Comparison of ENCODE assay signal across 8 mouse cellular contexts in the genomic region with DNA sequence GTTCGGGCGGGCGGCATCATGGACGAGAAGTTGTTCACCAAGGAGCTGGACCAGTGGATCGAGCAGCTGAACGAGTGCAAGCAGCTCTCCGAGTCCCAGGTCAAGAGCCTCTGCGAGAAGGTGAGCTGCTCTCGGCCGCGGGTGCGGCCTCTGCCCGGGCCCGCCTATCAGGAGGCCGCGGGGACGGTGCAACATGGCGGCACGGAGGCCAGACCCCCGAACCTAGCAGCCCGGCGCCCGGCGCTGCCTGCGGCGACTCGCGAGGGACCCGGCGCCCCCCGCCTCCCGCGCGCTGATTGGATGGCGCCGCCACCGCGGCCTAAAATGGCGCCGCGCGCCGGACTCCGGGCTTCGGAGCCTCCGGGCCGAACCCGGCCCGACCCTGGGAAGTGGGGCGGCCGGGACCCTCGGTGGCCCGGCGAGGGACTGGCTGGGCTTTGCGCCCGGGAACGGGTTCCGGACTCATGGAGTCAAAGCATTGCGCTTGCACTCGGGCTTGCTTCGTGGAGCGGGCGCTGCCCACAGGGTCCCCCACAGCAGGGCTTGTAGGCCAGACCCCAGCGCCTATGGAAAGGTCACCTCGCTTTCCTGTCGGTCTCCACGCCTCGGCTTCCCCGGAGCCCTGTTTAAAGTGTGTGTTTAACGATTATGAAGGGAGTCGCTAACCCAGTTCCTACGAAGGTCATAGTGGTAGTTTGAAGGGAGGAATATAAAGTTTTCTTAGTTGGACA. TPM values are rescaled to one million over a fixed set of nuclear protein-coding genes. Genes with fewer than 3 reads are reported as not detected.
A peak's percentile ranks its signal among the peaks of the same experiment; 100 is the strongest.
DNase-seq lines count a peak whose midpoint lies in the region; ATAC-seq and TF ChIP-seq lines count a peak whose summit lies in the region.

No protein-coding gene starts in this region.

- H3K79me3 ChIP-seq in C2C12 (ENCODE audit: low read depth), result peaks cover 52% of the 10 kb centered on the region

- peak overlapping the region; percentile 87 for H3ac ChIP-seq in C2C12 (ENCODE audit: control insufficient read depth, insufficient read length, low read depth)

- peak overlapping the region; percentile 99 to 100 for H3K27ac ChIP-seq in heart, embryonic 14.5 days (replicated peaks in 1 of 2; ENCODE audit: control insufficient read depth in 1 of 2, insufficient read depth in 1 of 2, low read depth in 2 of 2, low read length in 2 of 2)
- peak overlapping the region; percentile 100 for H3K27ac ChIP-seq in liver, postnatal 0 days (ENCODE audit: low read depth)
- H3K27ac ChIP-seq in neural tube, embryonic 12.5 days, result peak overlapping the region; percentile 100
- peak overlapping the region; percentile 95 for H3K27ac ChIP-seq in testis, adult 2 months (ENCODE audit: control insufficient read depth, insufficient read depth, low read depth, low read length)

- WGBS in heart, embryonic 14.5 days, result under 1% methylated on average over 67 of the region's 72 CpGs
- under 1% methylated on average over 72 of the region's 72 CpGs for WGBS in liver, postnatal 0 days (ENCODE audit: insufficient replicate concordance)
- under 1% methylated on average over 72 of the region's 72 CpGs for WGBS in neural tube, embryonic 12.5 days

- no peaks in the 10 kb centered on the region for H3K27me3 ChIP-seq in C2C12 (ENCODE audit: control insufficient read depth, insufficient read depth, insufficient read length)
- H3K27me3 ChIP-seq in heart, embryonic 14.5 days (ENCODE audit: control insufficient read depth, insufficient read depth, low read length), result no peaks in the 10 kb centered on the region
- H3K27me3 ChIP-seq in liver, postnatal 0 days (ENCODE audit: insufficient read depth, low read length), result no peaks in the 10 kb centered on the region
- H3K27me3 ChIP-seq in neural tube, embryonic 12.5 days (replicated peaks), result no peaks in the 10 kb centered on the region
- H3K27me3 ChIP-seq in testis, adult 2 months (ENCODE audit: control insufficient read depth, insufficient read depth, low read length), result no peaks in the 10 kb centered on the region

- peaks cover 26% of the 10 kb centered on the region for H3K36me3 ChIP-seq in C2C12 (ENCODE audit: control insufficient read depth, insufficient read depth)
- H3K36me3 ChIP-seq in heart, embryonic 14.5 days (ENCODE audit: control insufficient read depth, insufficient read depth, low read length), result no peaks in the 10 kb centered on the region
- H3K36me3 ChIP-seq in liver, postnatal 0 days (replicated peaks; ENCODE audit: insufficient read depth, low read length), result 0 out of 2 replicates have a peak, but pooled peaks cover 2% of the 10 kb centered on the region
- H3K36me3 ChIP-seq in neural tube, embryonic 12.5 days, result no peaks in the 10 kb centered on the region
- no peaks in the 10 kb centered on the region for H3K36me3 ChIP-seq in testis, adult 2 months (ENCODE audit: control insufficient read depth, insufficient read depth, low read length)

- peak; percentile 66 to 80 for DNase-seq in adrenal gland, postnatal 36 days
- DNase-seq in kidney, postnatal 14 days, result peak; percentile 84
- peak; percentile 81 for DNase-seq in liver, postnatal 0 days

- no peak; the same call in 1 of the 2 replicates for TF ChIP-seq POLR2A in testis, adult 2 months (IDR thresholded peaks at IDR 0.05; ENCODE audit: control insufficient read depth, low read depth, low read length)

- H3K79me2 ChIP-seq in C2C12 (ENCODE audit: control insufficient read depth, insufficient read depth), result peaks cover 56% of the 10 kb centered on the region

- TF ChIP-seq EP300 in liver, postnatal 0 days (IDR thresholded peaks at IDR 0.05; ENCODE audit: low read depth), result no peak

- ATAC-seq in erythroid progenitor cell, adult 5-6 weeks (replicated peaks; ENCODE audit: low FRiP score, poor library complexity, severe bottlenecking), result peak; percentile 46
- ATAC-seq in heart, embryonic 14.5 days (ENCODE audit: insufficient number of reproducible peaks, insufficient read depth, low FRiP score, low read depth), result peak; percentile 78
- ATAC-seq in liver, postnatal 0 days, result peak; percentile 62
- ATAC-seq in neural tube, embryonic 12.5 days (ENCODE audit: low FRiP score, low read depth), result peak; percentile 92

- H3K4me2 ChIP-seq in heart, embryonic 14.5 days (ENCODE audit: low read length), result peak overlapping the region; percentile 82
- peak overlapping the region; percentile 83 for H3K4me2 ChIP-seq in liver, postnatal 0 days (ENCODE audit: low read depth, low read length)
- peak overlapping the region; percentile 91 for H3K4me2 ChIP-seq in neural tube, embryonic 12.5 days (replicated peaks)

- no peaks in the 10 kb centered on the region for H3K9me3 ChIP-seq in heart, embryonic 14.5 days (ENCODE audit: control insufficient read depth, low read length)
- H3K9me3 ChIP-seq in liver, postnatal 0 days (ENCODE audit: low read length), result no peaks in the 10 kb centered on the region
- no peaks in the 10 kb centered on the region for H3K9me3 ChIP-seq in neural tube, embryonic 12.5 days

- H3K4me1 ChIP-seq in heart, embryonic 14.5 days (ENCODE audit: control insufficient read depth in 2 of 2, insufficient read depth in 2 of 2, low read length in 2 of 2), result peaks cover 9 to 43% of the 10 kb centered on the region in 2 experiments
- peaks cover 41% of the 10 kb centered on the region for H3K4me1 ChIP-seq in liver, postnatal 0 days (ENCODE audit: insufficient read depth)
- H3K4me1 ChIP-seq in neural tube, embryonic 12.5 days, result peaks cover 29% of the 10 kb centered on the region
- peaks cover 7% of the 10 kb centered on the region for H3K4me1 ChIP-seq in testis, adult 2 months (ENCODE audit: control insufficient read depth, insufficient read depth, low read length)

- H3K4me3 ChIP-seq in C2C12 (ENCODE audit: insufficient read depth, poor library complexity, severe bottlenecking), result peak overlapping the region; percentile 100
- peak overlapping the region; percentile 72 to 97 for H3K4me3 ChIP-seq in heart, embryonic 14.5 days (ENCODE audit: control insufficient read depth in 1 of 2, insufficient read depth in 1 of 2, low read depth in 1 of 2, low read length in 2 of 2)
- peak overlapping the region; percentile 81 for H3K4me3 ChIP-seq in liver, postnatal 0 days (ENCODE audit: low read depth, low read length)
- H3K4me3 ChIP-seq in neural tube, embryonic 12.5 days, result peak overlapping the region; percentile 99
- H3K4me3 ChIP-seq in testis, adult 2 months (ENCODE audit: control insufficient read depth, low read depth, low read length), result peak overlapping the region; percentile 99

- TF ChIP-seq CTCF in C2C12 (IDR thresholded peaks at IDR 0.05; ENCODE audit: control insufficient read depth, insufficient read depth, insufficient read length), result no peak
- TF ChIP-seq CTCF in liver, postnatal 0 days (IDR thresholded peaks at IDR 0.05; ENCODE audit: low read depth), result no peak
- TF ChIP-seq CTCF in testis, adult 2 months (IDR thresholded peaks at IDR 0.05; ENCODE audit: control insufficient read depth, insufficient read depth, insufficient replicate concordance, low read depth, low read length), result no peak

- peak overlapping the region; percentile 96 for H3K9ac ChIP-seq in heart, embryonic 14.5 days (ENCODE audit: low read length)
- peak overlapping the region; percentile 99 for H3K9ac ChIP-seq in liver, postnatal 0 days (replicated peaks)
- peak overlapping the region; percentile 100 for H3K9ac ChIP-seq in neural tube, embryonic 12.5 days

TF ChIP-seq in C2C12, 6 proteins besides CTCF, POLR2A, EP300 and RAD21:
- TF ChIP-seq MYOD1 (IDR thresholded peaks at IDR 0.05; ENCODE audit: control insufficient read depth, insufficient read length, low read depth) (no peak), MAX (IDR thresholded peaks at IDR 0.05) (no peak), CEBPB (IDR thresholded peaks at IDR 0.05; ENCODE audit: low read depth) (no peak), MYOG (IDR thresholded peaks at IDR 0.05; ENCODE audit: control insufficient read depth, extremely low read depth, insufficient read length) (no peak), FOSL1 (IDR thresholded peaks at IDR 0.05; ENCODE audit: insufficient read depth, low read length, poor library complexity, severe bottlenecking) (no peak), USF1 (IDR thresholded peaks at IDR 0.05; ENCODE audit: low read depth) (no peak)

RNA-seq across cellular contexts. Expression of a gene that starts 0.7 kb away (rescaled TPM):
- 41.5 TPM for polyA plus RNA-seq in C2C12 (2012; fragmentation: generic; extraction: Trizol)
- total RNA-seq in adrenal gland, postnatal 36 days (2021), result 10 to 100 TPM; 78.0 to 84.2 TPM
- 52.6 and 69.2 TPM in 2 replicates for total RNA-seq in erythroid progenitor cell, adult 5-6 weeks (2015; ENCODE audit: low replicate concordance)
- total RNA-seq in erythroid progenitor cell, adult 5-6 weeks (2017; ENCODE audit: low replicate concordance), result 68.0 and 82.9 TPM in 2 replicates
- 81.1 and 86.7 TPM in 2 replicates for polyA plus RNA-seq in heart, embryonic 14.5 days (2014; fragmentation: Nextera tagmentation; extraction: Ambion mirVana)
- polyA plus RNA-seq in liver, postnatal 0 days (2015; fragmentation: Nextera tagmentation; extraction: Ambion mirVana), result 23.2 and 24.3 TPM in 2 replicates
- polyA plus RNA-seq in neural tube, embryonic 12.5 days (2016; fragmentation: Nextera tagmentation; extraction: Ambion mirVana), result 132 and 143 TPM in 2 replicates
- polyA plus RNA-seq in testis, adult 2 months (2012; rRNA removed), result 8.2 and 9.3 TPM in 2 replicates

RNA-seq across cellular contexts. Expression of a gene that starts 46.1 kb away (rescaled TPM):
- polyA plus RNA-seq in C2C12 (2012; fragmentation: generic; extraction: Trizol), result not detected
- not detected for total RNA-seq in adrenal gland, postnatal 36 days (2021)
- not detected in 2 replicates for total RNA-seq in erythroid progenitor cell, adult 5-6 weeks (2015; ENCODE audit: low replicate concordance)
- total RNA-seq in erythroid progenitor cell, adult 5-6 weeks (2017; ENCODE audit: low replicate concordance), result not detected in 2 replicates
- polyA plus RNA-seq in heart, embryonic 14.5 days (2014; fragmentation: Nextera tagmentation; extraction: Ambion mirVana), result not detected in 2 replicates
- not detected in 2 replicates for polyA plus RNA-seq in liver, postnatal 0 days (2015; fragmentation: Nextera tagmentation; extraction: Ambion mirVana)
- not detected in 2 replicates for polyA plus RNA-seq in neural tube, embryonic 12.5 days (2016; fragmentation: Nextera tagmentation; extraction: Ambion mirVana)
- polyA plus RNA-seq in testis, adult 2 months (2012; rRNA removed), result 0.11 TPM in 1 of 2 replicates, not detected in the other

Comparison
In these comparisons a context has a peak if more than half of its experiments do, and no peak if none do; other contexts are left out.
1. Peak in every context shown above with its lines: DNase-seq, ATAC-seq, H3K4me3 ChIP-seq and H3K27ac ChIP-seq.